Mouse (Mus musculus): ENCODE results near the gene Cemip. TPM values are rescaled to one million over a fixed set of nuclear protein-coding genes. Genes with fewer than 3 reads are reported as not detected.

Gene Cemip
- polyA plus RNA-seq, 1 experiment, result 0.63 TPM

DNA sequence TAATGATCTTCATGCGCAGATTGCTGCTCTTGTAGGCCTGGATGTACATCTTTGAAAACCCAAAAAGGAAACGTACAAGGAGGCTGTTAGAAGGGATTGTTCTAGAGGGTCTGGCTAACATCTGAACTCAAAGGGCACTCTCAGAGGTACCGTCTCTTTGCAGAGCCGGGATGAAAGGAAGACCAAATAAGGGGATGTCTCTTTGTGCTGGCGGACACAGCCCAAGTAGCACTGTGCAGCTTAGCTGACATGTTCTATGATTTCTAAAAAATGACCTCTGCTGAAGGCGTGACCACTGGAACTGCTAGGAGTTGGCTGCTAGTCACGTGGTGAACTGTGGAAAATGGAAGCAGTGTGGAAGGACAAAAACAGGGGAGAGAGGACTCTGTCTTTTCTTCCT is 137.6 kb downstream of the Cemip start:
- no peaks in the 10 kb centered on the region for H3K36me3 ChIP-seq (ENCODE audit: control insufficient read depth, insufficient read depth, low read length)
- TF ChIP-seq CTCF (IDR thresholded peaks at IDR 0.05; ENCODE audit: borderline replicate concordance, control insufficient read depth, extremely low read depth, insufficient read depth, low read length, poor library complexity) (no peak), POLR2A (IDR thresholded peaks at IDR 0.05; ENCODE audit: control insufficient read depth, extremely low read depth, insufficient read depth, low read length, poor library complexity) (no peak)
- no peak overlapping the region for H3K4me3 ChIP-seq (ENCODE audit: control insufficient read depth, insufficient read depth, low read length)
- H3K27ac ChIP-seq (ENCODE audit: control insufficient read depth, insufficient read depth, low read length), result no peak overlapping the region
- DNase-seq, result no peak
- no peaks in the 10 kb centered on the region for H3K4me1 ChIP-seq (replicated peaks; ENCODE audit: control insufficient read depth, insufficient read depth, low read length)
- WGBS, result 85% methylated on average over 7 of the region's 7 CpGs
- no peaks in the 10 kb centered on the region for H3K27me3 ChIP-seq (ENCODE audit: control insufficient read depth, insufficient read depth, low read length)

DNA sequence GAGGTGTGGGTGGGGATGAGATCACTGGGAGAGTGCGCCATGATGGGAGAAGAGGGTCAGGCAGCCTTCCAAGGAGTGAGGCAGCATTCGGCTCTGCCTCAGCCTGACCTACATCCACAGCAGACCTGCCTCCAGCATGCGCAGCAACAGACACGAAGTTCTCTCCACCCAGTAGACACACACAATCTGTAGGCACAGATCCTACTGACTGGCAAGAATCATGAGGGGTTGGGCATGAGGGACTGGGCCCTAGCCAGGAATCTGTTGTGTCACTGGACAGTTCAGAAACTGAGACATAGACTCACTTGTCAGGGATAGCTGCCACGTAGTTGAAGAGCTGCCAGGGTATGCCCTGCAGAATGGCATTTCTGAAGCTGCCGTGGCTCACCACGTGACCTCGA is 144.6 kb downstream of the Cemip start:
- no peak for DNase-seq
- no peak overlapping the region for H3K4me3 ChIP-seq (ENCODE audit: control insufficient read depth, insufficient read depth, low read length)
- no peaks in the 10 kb centered on the region for H3K4me1 ChIP-seq (replicated peaks; ENCODE audit: control insufficient read depth, insufficient read depth, low read length)
- TF ChIP-seq CTCF (IDR thresholded peaks at IDR 0.05; ENCODE audit: borderline replicate concordance, control insufficient read depth, extremely low read depth, insufficient read depth, low read length, poor library complexity) (no peak), POLR2A (IDR thresholded peaks at IDR 0.05; ENCODE audit: control insufficient read depth, extremely low read depth, insufficient read depth, low read length, poor library complexity) (no peak)
- H3K36me3 ChIP-seq (ENCODE audit: control insufficient read depth, insufficient read depth, low read length), result no peaks in the 10 kb centered on the region
- H3K27me3 ChIP-seq (ENCODE audit: control insufficient read depth, insufficient read depth, low read length), result no peaks in the 10 kb centered on the region
- no peak overlapping the region for H3K27ac ChIP-seq (ENCODE audit: control insufficient read depth, insufficient read depth, low read length)
- 85% methylated on average over 8 of the region's 8 CpGs for WGBS

DNA sequence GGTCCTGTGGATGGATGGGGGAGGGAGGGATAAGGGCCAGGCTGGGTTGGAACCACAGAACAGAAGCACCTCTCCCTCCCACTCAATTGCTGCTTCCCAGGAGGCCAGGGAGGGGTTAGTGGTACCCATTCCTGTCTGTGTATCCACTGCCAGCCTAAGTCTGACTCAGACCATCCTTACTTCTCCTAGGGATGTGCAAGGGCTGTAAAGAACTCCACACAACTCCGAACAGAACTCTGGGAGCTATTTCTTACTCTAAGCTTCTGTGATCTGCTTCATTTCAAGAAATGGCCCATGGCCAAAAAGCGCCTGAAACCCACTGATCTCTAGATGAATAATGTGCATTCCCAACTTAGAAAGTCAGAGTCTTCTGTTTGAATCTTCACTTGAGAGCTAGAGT is 146.2 kb downstream of the Cemip start:
- Histone ChIP-seq H3K27me3 (ENCODE audit: control insufficient read depth, insufficient read depth, low read length) (no peaks in the 10 kb centered on the region), H3K36me3 (ENCODE audit: control insufficient read depth, insufficient read depth, low read length) (no peaks in the 10 kb centered on the region), H3K4me1 (replicated peaks; ENCODE audit: control insufficient read depth, insufficient read depth, low read length) (no peaks in the 10 kb centered on the region), H3K27ac (ENCODE audit: control insufficient read depth, insufficient read depth, low read length) (no peak overlapping the region), H3K4me3 (ENCODE audit: control insufficient read depth, insufficient read depth, low read length) (no peak overlapping the region)
- no peak for DNase-seq
- no peak for TF ChIP-seq POLR2A (IDR thresholded peaks at IDR 0.05; ENCODE audit: control insufficient read depth, extremely low read depth, insufficient read depth, low read length, poor library complexity)
- TF ChIP-seq CTCF (IDR thresholded peaks at IDR 0.05; ENCODE audit: borderline replicate concordance, control insufficient read depth, extremely low read depth, insufficient read depth, low read length, poor library complexity), result no peak
- 83% methylated on average over 2 of the region's 2 CpGs for WGBS

DNA sequence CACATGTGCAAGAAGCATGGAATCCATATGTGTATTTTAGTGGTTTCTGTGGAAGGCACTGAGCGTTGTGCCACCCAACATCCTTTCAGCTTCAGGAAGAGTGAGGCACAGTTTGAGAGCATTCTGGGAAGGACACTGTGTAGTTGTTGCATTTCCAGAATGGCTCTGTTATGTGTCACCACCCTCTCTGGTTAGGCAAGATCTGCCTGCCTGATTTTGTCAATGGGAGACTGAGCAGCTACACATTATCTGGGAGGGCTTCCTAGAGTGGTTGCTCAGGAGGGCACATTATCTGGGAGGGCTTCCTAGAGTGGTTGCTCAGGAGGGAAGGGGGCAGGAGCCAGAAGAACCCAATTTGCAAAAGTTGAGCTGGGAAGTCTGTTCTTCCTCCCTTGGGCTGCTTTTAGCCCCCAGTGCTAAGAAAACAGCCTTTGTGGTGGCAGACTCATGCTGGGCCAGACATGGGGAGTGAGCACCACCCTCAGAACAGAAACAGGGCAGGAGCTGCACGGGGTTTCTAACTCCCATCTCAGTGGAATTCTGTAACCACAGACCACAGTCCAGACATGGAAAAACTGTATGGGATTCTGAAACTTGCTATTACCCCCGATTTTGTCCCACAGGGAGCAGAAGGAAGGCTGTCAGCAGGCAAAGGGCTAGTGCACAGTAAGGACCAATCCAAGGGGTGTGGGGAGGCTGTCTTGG is 147.1 kb downstream of the Cemip start:
- Histone ChIP-seq H3K4me3 (ENCODE audit: control insufficient read depth, insufficient read depth, low read length) (no peak overlapping the region), H3K4me1 (replicated peaks; ENCODE audit: control insufficient read depth, insufficient read depth, low read length) (no peaks in the 10 kb centered on the region), H3K27ac (ENCODE audit: control insufficient read depth, insufficient read depth, low read length) (no peak overlapping the region), H3K27me3 (ENCODE audit: control insufficient read depth, insufficient read depth, low read length) (no peaks in the 10 kb centered on the region), H3K36me3 (ENCODE audit: control insufficient read depth, insufficient read depth, low read length) (no peaks in the 10 kb centered on the region)
- 74% methylated on average over 3 of the region's 3 CpGs for WGBS
- TF ChIP-seq CTCF (IDR thresholded peaks at IDR 0.05; ENCODE audit: borderline replicate concordance, control insufficient read depth, extremely low read depth, insufficient read depth, low read length, poor library complexity) (no peak), POLR2A (IDR thresholded peaks at IDR 0.05; ENCODE audit: control insufficient read depth, extremely low read depth, insufficient read depth, low read length, poor library complexity) (no peak)
- DNase-seq, result no peak

DNA sequence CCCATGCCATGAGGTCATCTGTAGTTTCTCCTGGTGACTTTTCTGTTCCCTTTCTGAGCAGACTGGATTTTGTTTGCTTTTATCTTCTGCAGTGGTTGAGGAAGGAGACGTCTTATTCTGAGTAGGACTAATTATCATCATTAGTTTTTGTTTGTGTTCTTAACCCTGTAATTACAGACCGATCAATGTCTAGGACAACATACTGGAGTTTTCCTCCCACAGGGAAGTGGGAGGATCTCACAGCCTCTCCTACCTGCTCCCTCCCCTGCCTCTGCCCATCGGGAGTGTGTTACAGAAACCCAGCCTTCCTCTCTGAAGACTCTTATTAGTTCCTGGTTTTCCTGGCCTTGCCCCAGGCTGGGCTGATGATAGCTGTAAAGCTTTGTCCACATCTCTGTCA is 164.7 kb downstream of the Cemip start:
- Histone ChIP-seq H3K4me1 (replicated peaks; ENCODE audit: control insufficient read depth, insufficient read depth, low read length) (no peaks in the 10 kb centered on the region), H3K36me3 (ENCODE audit: control insufficient read depth, insufficient read depth, low read length) (no peaks in the 10 kb centered on the region), H3K27me3 (ENCODE audit: control insufficient read depth, insufficient read depth, low read length) (no peaks in the 10 kb centered on the region), H3K27ac (ENCODE audit: control insufficient read depth, insufficient read depth, low read length) (no peak overlapping the region), H3K4me3 (ENCODE audit: control insufficient read depth, insufficient read depth, low read length) (no peak overlapping the region)
- no peak for DNase-seq
- WGBS, result 69% methylated on average over 3 of the region's 3 CpGs
- no peak for TF ChIP-seq CTCF (IDR thresholded peaks at IDR 0.05; ENCODE audit: borderline replicate concordance, control insufficient read depth, extremely low read depth, insufficient read depth, low read length, poor library complexity)

DNA sequence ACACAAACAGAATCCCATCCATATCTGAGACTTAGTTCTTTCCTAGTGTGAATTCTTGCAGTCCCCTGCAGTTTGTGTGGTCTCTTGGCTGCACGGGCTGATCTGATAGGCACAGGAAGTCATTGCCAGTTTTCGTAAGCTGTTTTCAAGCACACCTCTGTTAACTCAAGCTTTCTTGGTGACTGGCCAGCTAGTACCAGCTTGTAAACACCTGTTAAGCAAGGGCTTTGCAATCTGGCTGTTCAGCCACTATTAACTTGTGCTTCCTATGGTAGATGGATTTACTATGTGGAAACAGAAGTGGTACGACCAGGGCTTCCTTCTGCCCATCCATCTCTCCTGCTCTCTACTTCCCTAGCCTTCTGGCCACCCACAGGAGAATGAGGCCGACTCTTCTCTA is 166.1 kb downstream of the Cemip start:
- no peak for TF ChIP-seq POLR2A (IDR thresholded peaks at IDR 0.05; ENCODE audit: control insufficient read depth, extremely low read depth, insufficient read depth, low read length, poor library complexity)
- no peak for DNase-seq
- WGBS, result 43% methylated on average over 4 of the region's 4 CpGs
- no peak overlapping the region for H3K4me3 ChIP-seq (ENCODE audit: control insufficient read depth, insufficient read depth, low read length)
- no peaks in the 10 kb centered on the region for H3K4me1 ChIP-seq (replicated peaks; ENCODE audit: control insufficient read depth, insufficient read depth, low read length)
- no peak overlapping the region for H3K27ac ChIP-seq (ENCODE audit: control insufficient read depth, insufficient read depth, low read length)
- H3K27me3 ChIP-seq (ENCODE audit: control insufficient read depth, insufficient read depth, low read length), result no peaks in the 10 kb centered on the region
- no peaks in the 10 kb centered on the region for H3K36me3 ChIP-seq (ENCODE audit: control insufficient read depth, insufficient read depth, low read length)

DNA sequence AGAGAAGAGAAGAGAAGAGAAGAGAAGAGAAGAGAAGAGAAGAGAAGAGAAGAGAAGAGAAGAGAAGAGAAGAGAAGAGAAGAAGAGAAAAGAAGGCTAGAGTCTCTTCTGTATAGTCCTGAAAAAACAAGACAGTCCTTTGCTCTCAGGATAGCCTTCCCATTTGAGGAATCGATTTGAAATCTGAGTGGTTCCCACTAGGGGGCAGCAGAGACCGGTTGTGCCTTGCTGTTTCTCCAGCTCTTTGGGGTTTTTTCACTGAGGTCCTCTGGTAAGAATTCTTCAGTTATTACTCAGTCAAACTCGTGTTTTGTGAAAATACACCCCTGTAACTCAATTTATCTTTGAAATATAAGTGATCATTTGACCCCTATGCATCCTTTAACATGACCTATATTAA is 171.7 kb downstream of the Cemip start:
- no peaks in the 10 kb centered on the region for H3K27me3 ChIP-seq (ENCODE audit: control insufficient read depth, insufficient read depth, low read length)
- no peak overlapping the region for H3K27ac ChIP-seq (ENCODE audit: control insufficient read depth, insufficient read depth, low read length)
- H3K4me1 ChIP-seq (replicated peaks; ENCODE audit: control insufficient read depth, insufficient read depth, low read length), result peaks cover 2% of the 10 kb centered on the region
- TF ChIP-seq CTCF (IDR thresholded peaks at IDR 0.05; ENCODE audit: borderline replicate concordance, control insufficient read depth, extremely low read depth, insufficient read depth, low read length, poor library complexity) (no peak), POLR2A (IDR thresholded peaks at IDR 0.05; ENCODE audit: control insufficient read depth, extremely low read depth, insufficient read depth, low read length, poor library complexity) (no peak)
- H3K36me3 ChIP-seq (ENCODE audit: control insufficient read depth, insufficient read depth, low read length), result no peaks in the 10 kb centered on the region
- DNase-seq, result peak; percentile 79
- no peak overlapping the region for H3K4me3 ChIP-seq (ENCODE audit: control insufficient read depth, insufficient read depth, low read length)
- 0% methylated on average over 3 of the region's 3 CpGs for WGBS

Measured in thymus, adult 2 months (tissue).